In genomic region chr7:29296998-29297397, GRCm38 (mm10) we compare ENCODE assay signal across 8 mouse cellular contexts. TPM values are rescaled to one million over a fixed set of nuclear protein-coding genes. Genes with fewer than 3 reads are reported as not detected.
A peak's percentile ranks its signal among the peaks of the same experiment; 100 is the strongest.
DNase-seq lines count a peak whose midpoint lies in the region; ATAC-seq and TF ChIP-seq lines count a peak whose summit lies in the region.

No protein-coding gene starts in this region.

- WGBS in forebrain, embryonic 13.5 days: 13% methylated on average over 10 of the region's 10 CpGs
- 12% methylated on average over 10 of the region's 10 CpGs for WGBS in liver, postnatal 0 days (ENCODE audit: insufficient replicate concordance)

- no peak overlapping the region for H3K27ac ChIP-seq in forebrain, embryonic 13.5 days
- H3K27ac ChIP-seq in liver, postnatal 0 days (ENCODE audit: low read depth): no peak overlapping the region

- DNase-seq in right cerebral cortex, adult 2 months (ENCODE audit: low spot score in 2 of 2): peak; percentile 54 to 72
- DNase-seq in right cerebral cortex, postnatal 4 days: no peak
- peak; percentile 61 to 68 for DNase-seq in adrenal gland, postnatal 36 days
- peak; percentile 86 for DNase-seq in induced T-regulatory cell, adult 2 months (ENCODE audit: low read depth)
- peak; percentile 67 for DNase-seq in liver, postnatal 0 days
- DNase-seq in retina, postnatal 7 days (ENCODE audit: low read depth, low spot score): peak; percentile 74
- no peak for DNase-seq in urinary bladder, postnatal 10 days (ENCODE audit: low spot score)

- peak; percentile 17; the same call in 1 of the 2 replicates for ATAC-seq in forebrain, embryonic 13.5 days
- ATAC-seq in liver, postnatal 0 days: peak; percentile 49; the same call in 1 of the 2 replicates

- no peak overlapping the region for H3K9ac ChIP-seq in forebrain, embryonic 13.5 days
- no peak overlapping the region for H3K9ac ChIP-seq in liver, postnatal 0 days (replicated peaks)

- no peak overlapping the region for H3K4me2 ChIP-seq in forebrain, embryonic 13.5 days
- no peak overlapping the region for H3K4me2 ChIP-seq in liver, postnatal 0 days (ENCODE audit: low read depth, low read length)

- no peak for TF ChIP-seq EP300 in liver, postnatal 0 days (IDR thresholded peaks at IDR 0.05; ENCODE audit: low read depth)

- H3K4me1 ChIP-seq in forebrain, embryonic 13.5 days: peaks cover 24% of the 10 kb centered on the region
- H3K4me1 ChIP-seq in liver, postnatal 0 days (ENCODE audit: insufficient read depth): peaks cover 2% of the 10 kb centered on the region; the same call in 1 of the 2 replicates

- TF ChIP-seq CTCF in liver, postnatal 0 days (IDR thresholded peaks at IDR 0.05; ENCODE audit: low read depth): peak; percentile 92

- H3K27me3 ChIP-seq in forebrain, embryonic 13.5 days: no peaks in the 10 kb centered on the region
- 0 out of 2 replicates have a peak, but pooled peaks cover 2% of the 10 kb centered on the region for H3K27me3 ChIP-seq in liver, postnatal 0 days (ENCODE audit: insufficient read depth, low read length)

- no peaks in the 10 kb centered on the region for H3K36me3 ChIP-seq in forebrain, embryonic 13.5 days (ENCODE audit: poor library complexity, severe bottlenecking)
- H3K36me3 ChIP-seq in liver, postnatal 0 days (replicated peaks; ENCODE audit: insufficient read depth, low read length): no peaks in the 10 kb centered on the region

- H3K4me3 ChIP-seq in forebrain, embryonic 13.5 days: no peak overlapping the region
- H3K4me3 ChIP-seq in liver, postnatal 0 days (ENCODE audit: low read depth, low read length): no peak overlapping the region

- no peaks in the 10 kb centered on the region for H3K9me3 ChIP-seq in forebrain, embryonic 13.5 days (replicated peaks)
- no peaks in the 10 kb centered on the region for H3K9me3 ChIP-seq in liver, postnatal 0 days (ENCODE audit: low read length)

RNA-seq across cellular contexts. Expression of gene Dpf1, which starts 6.8 kb away (rescaled TPM):
- total RNA-seq in adrenal gland, postnatal 36 days (2021): 1 to 10 TPM; 2.7 to 3.0 TPM
- 165 and 182 TPM in 2 replicates for polyA plus RNA-seq in forebrain, embryonic 13.5 days (2015; fragmentation: Nextera tagmentation; extraction: Ambion mirVana)
- 0.63 and 0.69 TPM in 2 replicates for polyA plus RNA-seq in liver, postnatal 0 days (2015; fragmentation: Nextera tagmentation; extraction: Ambion mirVana)

RNA-seq across cellular contexts. Expression of gene Ppp1r14a, which starts 7.9 kb away (rescaled TPM):
- 1 to 10 TPM; 3.6 to 4.9 TPM for total RNA-seq in adrenal gland, postnatal 36 days (2021)
- polyA plus RNA-seq in forebrain, embryonic 13.5 days (2015; fragmentation: Nextera tagmentation; extraction: Ambion mirVana): 14.9 and 17.2 TPM in 2 replicates
- 5.5 and 5.8 TPM in 2 replicates for polyA plus RNA-seq in liver, postnatal 0 days (2015; fragmentation: Nextera tagmentation; extraction: Ambion mirVana)

RNA-seq across cellular contexts. Expression of gene Spint2, which starts 15.3 kb away (rescaled TPM):
- total RNA-seq in adrenal gland, postnatal 36 days (2021): 10 to 100 TPM; 28.7 to 48.2 TPM
- 30.1 and 41.3 TPM in 2 replicates for polyA plus RNA-seq in forebrain, embryonic 13.5 days (2015; fragmentation: Nextera tagmentation; extraction: Ambion mirVana)
- 84.8 and 94.7 TPM in 2 replicates for polyA plus RNA-seq in liver, postnatal 0 days (2015; fragmentation: Nextera tagmentation; extraction: Ambion mirVana)

RNA-seq across cellular contexts. Expression of gene 2200002D01Rik, which starts 48.7 kb away (rescaled TPM):
- 1 to 10 TPM; 2.7 to 3.3 TPM for total RNA-seq in adrenal gland, postnatal 36 days (2021)
- polyA plus RNA-seq in forebrain, embryonic 13.5 days (2015; fragmentation: Nextera tagmentation; extraction: Ambion mirVana): 1.2 and 1.5 TPM in 2 replicates
- polyA plus RNA-seq in liver, postnatal 0 days (2015; fragmentation: Nextera tagmentation; extraction: Ambion mirVana): 1.9 and 3.3 TPM in 2 replicates

RNA-seq across cellular contexts. Expression of gene Yif1b, which starts 58.9 kb away (rescaled TPM):
- 10 to 100 TPM; 46.9 to 49.2 TPM for total RNA-seq in adrenal gland, postnatal 36 days (2021)
- polyA plus RNA-seq in forebrain, embryonic 13.5 days (2015; fragmentation: Nextera tagmentation; extraction: Ambion mirVana): 73.4 and 75.5 TPM in 2 replicates
- 45.0 and 46.8 TPM in 2 replicates for polyA plus RNA-seq in liver, postnatal 0 days (2015; fragmentation: Nextera tagmentation; extraction: Ambion mirVana)

Comparison
In these comparisons a context has a peak if more than half of its experiments do, and no peak if none do; other contexts are left out.
1. DNase-seq: peak in right cerebral cortex, adult 2 months (2 of 2), adrenal gland, postnatal 36 days (2 of 2), induced T-regulatory cell, adult 2 months (single experiment), liver, postnatal 0 days (single experiment) and retina, postnatal 7 days (single experiment); none in right cerebral cortex, postnatal 4 days (single experiment) and urinary bladder, postnatal 10 days (single experiment).
2. RNA of gene Dpf1, which starts 6.8 kb away (polyA plus RNA-seq): 165 to 182 TPM in forebrain, embryonic 13.5 days; 0.63 to 0.69 TPM in liver, postnatal 0 days; every median in the first group is over 10 times any median in the second.